Mouse (Mus musculus) heart, postnatal 0 days (tissue): ENCODE data around the gene Prkg1.

ENCODE experiments used
- CTCF ChIP-seq: IDR thresholded peaks from 2 replicates; pipeline ENCODE4 v1.5.1; 2016; ENCODE audit warnings: antibody characterized with exemption, control low read depth, low read depth
- EP300 ChIP-seq: IDR thresholded peaks from 2 replicates; pipeline ENCODE4 v1.6.1; 2016; ENCODE audit warnings: antibody characterized with exemption, low read depth

GRCm38 (mm10) chr19:30931469-30932192, 833.2 kb downstream of the Prkg1 start:
- no peak for TF ChIP-seq CTCF
- no peak for TF ChIP-seq EP300
